Mouse (Mus musculus): ENCODE measurements around the gene Nolc1. TPM values are rescaled to one million over a fixed set of nuclear protein-coding genes. Genes with fewer than 3 reads are reported as not detected.

Gene Nolc1
- polyA plus RNA-seq, 1 experiment from 2014 or later: 87.8 TPM

DNA sequence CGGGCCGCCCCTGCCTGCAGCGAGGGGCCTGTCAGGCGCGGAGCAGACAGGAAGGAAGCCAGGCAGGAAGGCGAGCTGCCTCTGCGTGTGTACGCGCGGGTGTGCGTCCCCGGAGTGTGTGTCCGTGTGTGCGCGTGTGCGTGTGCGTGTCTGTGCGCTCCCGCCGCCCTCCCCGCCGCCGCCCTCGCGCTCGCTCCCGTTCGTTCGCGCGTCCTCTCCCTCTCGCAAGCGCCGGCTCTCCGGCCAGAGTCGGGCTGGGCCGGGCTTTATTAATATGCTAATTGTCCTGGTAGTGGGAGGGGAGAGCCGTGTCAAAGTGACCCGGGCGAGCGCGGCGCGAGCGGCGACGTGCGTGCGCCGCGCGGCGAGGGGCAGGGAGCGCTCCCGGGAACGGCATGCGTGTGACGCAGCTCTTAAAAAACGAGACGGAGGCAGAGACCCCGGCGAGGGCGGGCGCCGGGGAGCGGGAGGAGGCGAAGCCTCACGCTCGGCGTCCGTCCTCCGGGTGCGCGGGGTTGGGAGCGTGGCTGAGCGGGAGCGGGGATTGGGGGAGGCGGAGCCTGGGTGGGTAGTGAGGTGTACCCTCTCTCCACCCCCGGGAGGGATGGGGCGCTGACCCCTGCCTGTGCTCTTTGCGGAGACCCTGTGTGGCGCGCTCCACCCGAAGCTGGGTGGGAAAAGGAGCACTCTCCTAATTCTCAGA is 30.5 kb upstream of the Nolc1 start, which contains the start of gene Ldb1:
Ldb1 (minus strand) TSS at position 222 of the 703 bp plus-strand sequence.
- H3K4me1 ChIP-seq: peaks cover 56% of the 10 kb centered on the region
- WGBS: under 1% methylated on average over 63 of the region's 84 CpGs

DNA sequence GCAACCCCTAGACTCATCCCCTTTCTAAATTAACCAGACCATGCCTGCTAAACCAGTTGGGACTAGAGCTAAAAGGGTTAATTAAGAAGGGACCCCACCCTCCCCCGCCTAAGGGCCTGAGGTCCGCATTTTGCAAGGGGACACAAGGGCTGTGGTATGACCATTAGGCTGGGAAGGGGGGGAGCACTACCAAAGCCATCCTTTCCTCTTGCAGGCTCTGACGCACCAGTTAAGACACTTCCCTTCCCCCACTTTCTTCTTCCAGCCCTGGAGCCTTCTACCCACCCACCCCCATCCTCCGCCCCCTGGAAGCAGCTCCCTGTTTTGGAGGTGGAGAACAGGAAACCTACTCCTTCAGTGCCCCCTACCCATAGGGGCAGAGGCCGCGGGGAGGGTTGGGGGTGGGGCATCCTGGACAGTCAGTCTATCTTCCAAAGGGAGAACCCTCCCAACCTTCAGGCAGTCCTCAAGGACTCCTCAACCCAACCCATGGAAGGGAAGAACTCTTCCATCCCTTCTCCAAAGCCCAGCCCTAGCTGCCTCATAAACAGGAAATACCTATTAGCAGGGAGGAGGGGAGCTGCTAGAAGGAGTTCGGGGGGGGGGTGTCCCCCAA is 29.9 kb upstream of the Nolc1 start:
- peak overlapping the region; percentile 99 for H3K9ac ChIP-seq

More for the DNA sequence above, 30.5 kb upstream of the Nolc1 start, which contains the start of gene Ldb1:
- H3K27me3 ChIP-seq: no peaks in the 10 kb centered on the region
- peak within 1 kb of the TSS; percentile 99 for H3K27ac ChIP-seq
- H3K9ac ChIP-seq: peak within 1 kb of the TSS; percentile 99
- no peaks in the 10 kb centered on the region for H3K36me3 ChIP-seq (ENCODE audit: poor library complexity, severe bottlenecking)
- no peaks in the 10 kb centered on the region for H3K9me3 ChIP-seq (replicated peaks)
- peak; percentile 59 for ATAC-seq
- peak within 1 kb of the TSS; percentile 95 for H3K4me3 ChIP-seq
- H3K4me2 ChIP-seq: peak within 1 kb of the TSS; percentile 100

DNA sequence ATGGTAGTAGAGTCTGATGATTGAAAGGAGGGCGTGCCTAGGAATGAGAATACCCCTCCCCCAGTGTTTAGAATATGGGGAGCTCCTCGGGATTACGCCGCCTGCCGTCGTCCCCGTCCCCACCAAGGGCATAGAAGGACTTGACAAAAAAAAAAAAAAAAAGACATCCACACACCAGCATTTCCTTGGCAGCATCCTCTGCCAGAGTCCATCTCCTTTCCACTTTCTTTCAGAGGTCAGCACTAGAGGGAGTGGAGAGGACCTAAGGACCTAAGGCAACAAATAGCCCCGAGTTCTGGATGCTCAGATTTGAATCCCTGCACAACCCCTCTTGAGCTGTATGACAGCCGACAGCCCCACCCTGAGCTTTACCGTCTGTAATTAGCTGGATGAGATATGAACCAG is 29.0 kb upstream of the Nolc1 start:
- Histone ChIP-seq H3K4me2 (peak overlapping the region; percentile 100), H3K4me1 (peaks cover 41% of the 10 kb centered on the region), H3K9me3 (replicated peaks) (no peaks in the 10 kb centered on the region), H3K9ac (no peak overlapping the region), H3K27me3 (no peaks in the 10 kb centered on the region), H3K4me3 (0 out of 2 replicates have a peak overlapping the region, but pooled peaks have one; percentile 95), H3K36me3 (ENCODE audit: poor library complexity, severe bottlenecking) (no peaks in the 10 kb centered on the region), H3K27ac (peak overlapping the region; percentile 99; the same call in 1 of the 2 replicates)
- no peak for ATAC-seq
- 5% methylated on average over 10 of the region's 10 CpGs for WGBS

More for the DNA sequence above, 29.9 kb upstream of the Nolc1 start:
- no peaks in the 10 kb centered on the region for H3K36me3 ChIP-seq (ENCODE audit: poor library complexity, severe bottlenecking)
- H3K4me3 ChIP-seq: peak overlapping the region; percentile 95
- peak overlapping the region; percentile 99 for H3K27ac ChIP-seq
- H3K9me3 ChIP-seq (replicated peaks): no peaks in the 10 kb centered on the region
- H3K27me3 ChIP-seq: no peaks in the 10 kb centered on the region
- peak; percentile 9 for ATAC-seq
- WGBS: 2% methylated on average over 7 of the region's 7 CpGs
- peak overlapping the region; percentile 100 for H3K4me2 ChIP-seq
- H3K4me1 ChIP-seq: peaks cover 49% of the 10 kb centered on the region

DNA sequence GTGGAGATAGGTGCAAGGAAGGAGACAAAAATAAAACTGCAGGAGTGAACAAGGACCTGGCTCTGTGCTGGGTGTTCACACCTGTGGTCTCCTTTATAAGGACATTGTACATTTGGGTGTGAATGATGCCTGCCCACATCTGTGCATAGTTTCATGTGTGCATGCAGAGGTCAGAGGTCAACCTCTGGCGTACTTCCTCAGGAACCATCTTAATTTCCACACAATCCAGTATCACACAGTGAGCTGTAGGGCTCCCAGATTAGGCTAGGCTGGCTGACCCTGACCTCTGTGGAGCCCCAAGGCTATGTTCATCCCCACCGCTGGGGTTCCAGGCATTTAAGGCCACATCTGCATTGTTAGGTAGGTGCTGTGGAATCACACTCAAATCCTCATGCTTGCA is 28.2 kb upstream of the Nolc1 start:
- Histone ChIP-seq H3K36me3 (ENCODE audit: poor library complexity, severe bottlenecking) (no peaks in the 10 kb centered on the region), H3K4me2 (no peak overlapping the region), H3K27ac (0 out of 2 replicates have a peak overlapping the region, but pooled peaks have one; percentile 2), H3K9ac (no peak overlapping the region), H3K9me3 (replicated peaks) (no peaks in the 10 kb centered on the region), H3K27me3 (no peaks in the 10 kb centered on the region), H3K4me3 (no peak overlapping the region), H3K4me1 (peaks cover 33% of the 10 kb centered on the region)
- ATAC-seq: no peak
- 55% methylated on average over 2 of the region's 2 CpGs for WGBS

DNA sequence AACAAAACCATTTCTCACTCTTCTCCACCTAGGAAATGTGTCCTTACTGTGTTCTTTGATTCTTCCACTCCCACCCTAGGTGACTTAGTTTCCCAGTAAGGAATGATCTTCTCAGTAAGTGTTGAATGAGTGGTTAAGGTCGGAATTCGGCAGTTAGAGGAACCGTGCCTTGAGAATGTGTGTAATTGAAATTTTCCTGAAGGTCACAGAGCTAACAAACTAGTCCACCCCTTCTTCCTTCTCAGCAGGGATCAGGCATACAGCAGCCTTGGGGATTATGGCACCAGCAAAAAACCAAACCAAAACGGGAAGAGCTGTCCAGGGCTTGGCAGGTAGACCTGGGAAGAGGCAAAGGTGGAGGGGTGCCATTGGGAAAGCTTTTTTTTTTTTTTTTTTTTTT is 26.5 kb upstream of the Nolc1 start:
- no peak overlapping the region for H3K4me3 ChIP-seq
- H3K9me3 ChIP-seq (replicated peaks): no peaks in the 10 kb centered on the region
- peaks cover 16% of the 10 kb centered on the region for H3K4me1 ChIP-seq
- no peaks in the 10 kb centered on the region for H3K36me3 ChIP-seq (ENCODE audit: poor library complexity, severe bottlenecking)
- no peak overlapping the region for H3K27ac ChIP-seq
- 73% methylated on average over 4 of the region's 4 CpGs for WGBS
- no peak overlapping the region for H3K4me2 ChIP-seq
- no peak overlapping the region for H3K9ac ChIP-seq
- no peaks in the 10 kb centered on the region for H3K27me3 ChIP-seq
- no peak for ATAC-seq

DNA sequence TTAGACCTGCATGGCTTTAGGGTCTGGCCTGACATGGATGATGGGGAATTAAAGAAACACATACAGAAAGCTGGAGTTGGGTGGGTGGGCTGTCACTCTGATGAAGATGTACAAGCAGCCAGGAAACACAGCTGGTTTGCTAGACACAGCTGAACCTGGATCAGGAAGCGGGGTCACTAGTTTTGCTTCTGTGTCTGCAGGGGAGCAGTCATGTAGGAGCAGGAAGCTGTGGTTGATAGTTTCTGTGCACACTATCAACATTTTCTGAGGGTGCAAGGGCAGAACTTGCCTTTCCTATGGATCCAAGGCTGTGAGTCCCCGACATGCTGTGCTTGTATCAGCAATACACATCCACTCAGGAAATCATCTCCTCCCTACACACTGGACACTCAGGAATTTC is 25.2 kb upstream of the Nolc1 start:
- no peak for ATAC-seq
- Histone ChIP-seq H3K4me1 (peaks cover 14% of the 10 kb centered on the region), H3K9me3 (replicated peaks) (no peaks in the 10 kb centered on the region), H3K27me3 (no peaks in the 10 kb centered on the region), H3K4me3 (no peak overlapping the region), H3K36me3 (ENCODE audit: poor library complexity, severe bottlenecking) (no peaks in the 10 kb centered on the region), H3K27ac (no peak overlapping the region), H3K9ac (no peak overlapping the region), H3K4me2 (no peak overlapping the region)
- WGBS: 86% methylated on average over 2 of the region's 2 CpGs

DNA sequence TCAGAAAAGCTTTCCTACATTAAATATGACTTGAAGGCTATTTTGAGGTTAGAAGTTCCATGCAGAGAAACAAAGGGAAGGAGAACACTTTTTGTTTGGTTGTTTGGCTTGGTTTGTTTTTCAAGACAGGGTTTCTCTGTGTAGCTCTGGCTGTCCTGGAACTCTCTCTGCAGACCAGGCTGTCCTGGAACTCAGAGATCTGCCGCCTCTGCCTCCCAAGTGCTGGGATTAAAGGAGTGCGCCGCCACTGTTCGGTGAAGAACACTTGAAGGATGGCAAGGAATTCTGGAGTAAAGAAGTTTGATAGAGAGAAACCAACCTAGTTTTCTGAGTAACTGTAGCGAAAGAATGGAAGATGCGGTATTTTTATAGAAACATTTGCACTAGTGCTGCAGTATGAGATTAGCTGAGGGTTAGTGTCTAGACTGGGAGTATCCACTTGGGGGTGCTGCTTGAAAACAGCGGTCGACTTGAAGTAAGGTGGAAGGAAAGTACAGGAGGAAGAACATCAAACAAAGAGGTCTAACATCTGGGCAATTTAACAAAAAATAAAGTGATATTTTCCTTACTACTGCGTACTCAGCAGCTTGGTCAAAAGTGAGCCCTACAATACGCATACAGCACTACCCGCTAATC is 19.8 kb upstream of the Nolc1 start:
- Histone ChIP-seq H3K4me2 (peak overlapping the region; percentile 92), H3K9ac (peak overlapping the region; percentile 40; the same call in 1 of the 2 replicates), H3K27ac (0 out of 2 replicates have a peak overlapping the region, but pooled peaks have one; percentile 16), H3K9me3 (replicated peaks) (no peaks in the 10 kb centered on the region), H3K4me3 (peak overlapping the region; percentile 91), H3K27me3 (no peaks in the 10 kb centered on the region), H3K4me1 (peaks cover 16% of the 10 kb centered on the region), H3K36me3 (ENCODE audit: poor library complexity, severe bottlenecking) (no peaks in the 10 kb centered on the region)
- under 1% methylated on average over 11 of the region's 11 CpGs for WGBS
- ATAC-seq: peak; percentile 84

DNA sequence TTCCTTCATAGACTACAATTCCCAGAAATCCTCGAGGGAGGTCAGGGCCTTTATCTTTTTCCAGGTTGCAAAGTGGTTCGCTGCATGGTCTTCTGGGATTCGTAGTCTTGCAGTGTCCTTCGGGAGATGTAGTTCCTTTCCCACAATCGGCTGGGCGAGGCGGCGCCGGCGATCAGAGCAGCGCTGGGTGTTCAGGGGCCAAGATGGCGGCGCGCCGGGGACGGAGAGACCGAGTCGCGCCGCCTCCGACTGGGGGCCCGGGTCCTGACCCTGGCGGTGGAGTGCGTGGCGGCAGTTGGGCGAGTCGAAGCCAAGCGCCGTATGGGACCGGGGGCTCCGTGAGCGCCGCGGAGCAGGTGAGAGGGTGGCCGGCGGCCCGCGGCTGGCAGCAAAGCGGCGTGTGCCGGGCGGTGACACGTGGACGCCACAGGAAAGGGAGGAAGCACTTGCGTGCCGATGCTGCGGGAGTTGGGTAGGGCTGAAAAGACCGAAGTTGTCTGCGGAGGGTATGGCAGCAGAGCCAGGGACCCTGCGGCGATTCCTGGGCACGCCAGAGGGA is 19.2 kb upstream of the Nolc1 start:
- under 1% methylated on average over 52 of the region's 52 CpGs for WGBS
- peak; percentile 98 for ATAC-seq

DNA sequence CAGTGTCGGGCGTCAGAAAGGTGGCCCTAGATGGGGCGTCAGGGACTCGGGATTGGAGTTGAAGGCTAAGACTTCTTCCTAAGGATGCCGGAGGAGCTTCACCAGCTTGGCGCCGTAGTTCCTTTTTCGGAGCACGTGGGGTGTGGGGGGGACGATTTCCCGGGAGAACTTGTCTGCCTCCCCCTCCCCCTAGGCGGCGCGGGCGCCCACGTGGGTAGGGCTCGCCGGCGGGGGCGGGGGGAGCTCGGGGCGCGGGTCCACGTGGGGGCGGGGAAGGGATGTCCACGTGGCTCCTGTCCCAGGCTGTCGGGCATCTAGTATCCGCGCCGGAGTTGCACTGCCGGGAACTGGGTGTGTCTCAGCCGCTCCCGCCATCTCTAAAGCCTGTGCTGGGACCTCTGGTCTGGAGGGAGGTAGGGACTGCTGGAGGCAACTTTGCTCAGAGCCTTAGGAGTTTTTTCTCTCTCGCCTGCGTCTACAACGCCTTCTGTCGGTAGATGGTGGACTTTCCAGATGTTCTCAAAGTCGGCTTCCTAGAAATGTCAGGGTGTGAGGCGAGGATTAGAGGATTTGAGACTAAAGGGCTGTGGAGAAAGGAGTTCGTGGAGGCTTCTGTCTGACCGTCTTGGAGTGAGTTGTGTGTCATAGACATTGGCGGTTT is 18.6 kb upstream of the Nolc1 start:
- under 1% methylated on average over 35 of the region's 42 CpGs for WGBS
- peak overlapping the region; percentile 75 for H3K9ac ChIP-seq
- peak overlapping the region; percentile 91 for H3K4me3 ChIP-seq

More for the DNA sequence above, 19.2 kb upstream of the Nolc1 start:
- Histone ChIP-seq H3K27ac (peak overlapping the region; percentile 86), H3K4me3 (peak overlapping the region; percentile 91), H3K9ac (peak overlapping the region; percentile 75), H3K4me1 (peaks cover 16% of the 10 kb centered on the region), H3K4me2 (peak overlapping the region; percentile 92), H3K36me3 (ENCODE audit: poor library complexity, severe bottlenecking) (0 out of 2 replicates have a peak, but pooled peaks cover 3% of the 10 kb centered on the region), H3K9me3 (replicated peaks) (no peaks in the 10 kb centered on the region), H3K27me3 (no peaks in the 10 kb centered on the region)

DNA sequence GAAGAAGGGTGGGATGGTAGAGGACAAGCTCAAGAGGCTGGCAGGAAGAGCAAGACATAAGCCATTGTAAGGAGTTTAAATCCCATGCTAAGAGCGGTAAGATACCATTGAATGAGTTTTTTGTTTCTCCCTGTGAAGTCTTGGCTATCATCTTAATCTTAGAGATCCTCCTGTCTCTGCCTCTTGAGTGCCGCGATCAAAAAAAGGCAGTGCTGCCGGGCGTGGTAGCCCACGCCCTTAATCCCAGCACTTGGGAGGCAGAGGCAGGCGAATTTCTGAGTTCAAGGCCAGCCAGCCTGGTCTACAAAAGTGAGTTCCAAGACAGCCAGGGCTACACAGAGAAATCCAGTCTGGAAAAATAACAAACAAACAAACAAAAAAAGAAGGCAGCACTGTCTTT is 17.2 kb upstream of the Nolc1 start:
- H3K9ac ChIP-seq: no peak overlapping the region
- no peaks in the 10 kb centered on the region for H3K9me3 ChIP-seq (replicated peaks)
- H3K4me2 ChIP-seq: peak overlapping the region; percentile 92
- no peak overlapping the region for H3K4me3 ChIP-seq
- 97% methylated on average over 7 of the region's 7 CpGs for WGBS
- no peak overlapping the region for H3K27ac ChIP-seq
- peaks cover 16% of the 10 kb centered on the region for H3K4me1 ChIP-seq
- no peak for ATAC-seq
- H3K36me3 ChIP-seq (ENCODE audit: poor library complexity, severe bottlenecking): peaks cover 23% of the 10 kb centered on the region
- no peaks in the 10 kb centered on the region for H3K27me3 ChIP-seq

More for the DNA sequence above, 18.6 kb upstream of the Nolc1 start:
- ATAC-seq: peak; percentile 64
- H3K4me1 ChIP-seq: peaks cover 16% of the 10 kb centered on the region
- peak overlapping the region; percentile 92 for H3K4me2 ChIP-seq
- H3K36me3 ChIP-seq (ENCODE audit: poor library complexity, severe bottlenecking): peaks cover 9% of the 10 kb centered on the region
- H3K27ac ChIP-seq: peak overlapping the region; percentile 86
- no peaks in the 10 kb centered on the region for H3K9me3 ChIP-seq (replicated peaks)
- no peaks in the 10 kb centered on the region for H3K27me3 ChIP-seq

DNA sequence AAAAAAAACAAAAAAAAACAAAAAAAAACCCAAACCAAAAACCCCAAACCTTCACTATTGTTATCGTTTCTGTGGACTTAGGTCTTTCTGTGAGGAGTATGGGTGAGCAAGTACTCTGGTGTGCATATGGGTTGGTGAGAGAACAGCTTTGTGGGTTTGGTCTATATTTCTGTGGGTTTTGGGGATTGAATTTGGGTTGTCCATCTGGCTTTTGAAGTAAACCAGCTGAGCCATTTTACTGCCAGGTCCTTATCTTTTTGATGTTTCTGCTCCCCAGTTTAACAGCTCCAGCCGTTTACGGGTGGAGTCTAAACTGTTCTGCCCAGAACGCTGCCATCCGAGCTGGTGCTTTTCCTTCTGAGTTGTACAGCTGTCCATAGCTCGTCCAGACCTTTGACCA is 14.8 kb upstream of the Nolc1 start:
- no peak overlapping the region for H3K4me2 ChIP-seq
- peaks cover 47% of the 10 kb centered on the region for H3K36me3 ChIP-seq (ENCODE audit: poor library complexity, severe bottlenecking)
- no peak overlapping the region for H3K9ac ChIP-seq
- no peak for ATAC-seq
- no peaks in the 10 kb centered on the region for H3K27me3 ChIP-seq
- WGBS: 89% methylated on average over 6 of the region's 6 CpGs
- H3K27ac ChIP-seq: no peak overlapping the region
- no peaks in the 10 kb centered on the region for H3K9me3 ChIP-seq (replicated peaks)
- no peak overlapping the region for H3K4me3 ChIP-seq
- peaks cover 16% of the 10 kb centered on the region for H3K4me1 ChIP-seq

Measured in forebrain, embryonic 13.5 days (tissue).